Mouse (Mus musculus) forebrain, postnatal 0 days (tissue): ENCODE measurements around the gene Dtnb. TPM values are rescaled to one million over a fixed set of nuclear protein-coding genes. Genes with fewer than 3 reads are reported as not detected.
A peak's percentile ranks its signal among the peaks of the same experiment; 100 is the strongest.

Source experiments
- ATAC-seq: fragments of 200-750 bp; cut with Nextera tagmentation; 2 replicates; pipeline ENCODE4 v1.8.0; 2017; ENCODE audit warnings: mild to moderate bottlenecking, moderate library complexity
- DNase-seq: peaks from one replicate; pipeline ENCODE4 v3.0.0-alpha.2; 2015
- H3K27ac ChIP-seq: fragments of 300-500 bp; sonication (generic); 2 replicates; pipeline ENCODE4 v1.5.1; 2014; ENCODE audit warnings: low read depth, mild to moderate bottlenecking, antibody characterized with exemption, low read length, moderate library complexity, mixed read lengths
- H3K27me3 ChIP-seq: fragments of 300-500 bp; sonication (generic); 2 replicates; pipeline ENCODE4 v1.6.1; 2014; ENCODE audit warnings: mild to moderate bottlenecking, low read length, mixed read lengths; ENCODE audit not compliant: insufficient read depth
- H3K36me3 ChIP-seq: fragments of 300-500 bp; sonication (generic); 2 replicates; pipeline ENCODE4 v1.6.1; 2014; ENCODE audit warnings: mild to moderate bottlenecking, moderate library complexity; ENCODE audit not compliant: insufficient read depth
- H3K4me1 ChIP-seq: fragments of 300-500 bp; sonication (generic); 2 replicates; pipeline ENCODE4 v1.6.1; 2014; ENCODE audit warnings: antibody characterized with exemption; ENCODE audit not compliant: insufficient read depth
- H3K4me2 ChIP-seq: fragments of 300-500 bp; sonication (generic); 2 replicates; pipeline ENCODE4 v1.6.1; 2014; ENCODE audit warnings: low read depth, mild to moderate bottlenecking, moderate library complexity
- H3K4me3 ChIP-seq: fragments of 300-500 bp; sonication (generic); 2 replicates; pipeline ENCODE4 v1.5.1; 2014; ENCODE audit warnings: low read depth, low read length, mixed read lengths
- H3K9ac ChIP-seq: fragments of 300-500 bp; sonication (generic); 2 replicates; pipeline ENCODE4 v1.6.1; 2014; ENCODE audit warnings: mild to moderate bottlenecking
- H3K9me3 ChIP-seq: fragments of 300-500 bp; sonication (generic); 2 replicates; pipeline ENCODE4 v1.6.1; 2016; ENCODE audit warnings: low read length
- CTCF ChIP-seq: sonication (generic); IDR thresholded peaks from 2 replicates; pipeline ENCODE4 v1.5.1; 2016; ENCODE audit warnings: antibody characterized with exemption, control low read depth, low read depth
- WGBS: fragments of 180-500 bp; shearing (Covaris S2); extraction: QIAGEN DNeasy Blood & Tissue Kit; methylation state at CpG from one replicate; pipeline ENCODE4 v1.1.7; 2014; 5-methylcytosine and 5-hydroxymethylcytosine counted together
- polyA plus RNA-seq: library from polyadenylated mRNA; unstranded; fragments of >200 nt; fragmentation: Nextera tagmentation; extraction: Ambion mirVana; gene quantifications from 2 replicates; pipeline ENCODE4 v1.2.1, GENCODE M21; 2015
- total RNA-seq: library from RNA; depleted of rRNA; stranded (reverse); fragments of >200 nt; gene quantifications from 2 replicates; pipeline ENCODE4 v1.2.3, GENCODE M21; 2014

The Dtnb gene
- total and polyA plus RNA-seq, 2 experiments from 2014 or later: 45.7 to 51.0 TPM

DNA sequence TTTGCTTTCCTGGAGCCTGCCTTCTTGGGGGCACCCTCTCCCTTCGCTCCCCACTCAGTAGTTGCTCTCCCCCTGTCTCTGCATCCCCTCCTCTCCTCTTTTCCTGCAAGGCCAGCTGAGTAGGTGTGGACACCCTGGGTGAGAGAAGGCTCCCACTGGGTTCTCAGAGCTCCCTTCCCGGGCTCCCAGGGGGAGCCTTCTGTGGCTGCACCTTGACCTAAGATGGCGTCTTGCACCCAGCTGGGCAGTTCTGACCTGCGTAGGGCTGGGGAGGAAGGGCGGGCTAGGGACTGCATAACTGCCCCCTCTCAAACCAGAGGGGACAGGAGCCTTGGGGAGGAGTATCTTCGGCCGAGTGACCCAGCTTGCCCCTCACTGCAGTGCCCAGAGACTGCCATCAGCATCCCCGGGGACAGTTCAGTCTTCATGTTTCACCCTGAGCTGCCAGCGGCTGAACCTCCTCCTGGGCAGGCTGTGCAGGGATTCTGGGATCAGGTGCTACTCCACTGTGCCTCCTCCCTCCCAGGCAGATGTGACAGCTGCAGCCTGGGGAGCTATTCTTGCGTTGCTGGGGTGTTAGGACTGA lies 236.3 kb downstream of the Dtnb start:
- peak overlapping the region; percentile 87 for H3K9ac ChIP-seq
- H3K4me1 ChIP-seq: peaks cover 27% of the 10 kb centered on the region
- H3K36me3 ChIP-seq: no peaks in the 10 kb centered on the region; the same call in 1 of the 2 replicates
- peak overlapping the region; percentile 90 for H3K27ac ChIP-seq
- DNase-seq (no peak), ATAC-seq (no peak)
- H3K9me3 ChIP-seq: no peaks in the 10 kb centered on the region
- H3K4me2 ChIP-seq: peak overlapping the region; percentile 82
- H3K4me3 ChIP-seq: peak overlapping the region; percentile 93
- WGBS: 6% methylated on average over 10 of the region's 10 CpGs
- no peak for TF ChIP-seq CTCF
- H3K27me3 ChIP-seq: no peaks in the 10 kb centered on the region

GRCm38 (mm10) chr12:3809520-3810180 lies 237.5 kb downstream of the Dtnb start:
- H3K27me3 ChIP-seq: no peaks in the 10 kb centered on the region
- H3K4me2 ChIP-seq: no peak overlapping the region
- no peak overlapping the region for H3K27ac ChIP-seq
- no peaks in the 10 kb centered on the region for H3K9me3 ChIP-seq
- no peak overlapping the region for H3K9ac ChIP-seq
- peaks cover 27% of the 10 kb centered on the region for H3K4me1 ChIP-seq
- 78% methylated on average over 7 of the region's 7 CpGs for WGBS
- H3K36me3 ChIP-seq: no peaks in the 10 kb centered on the region; the same call in 1 of the 2 replicates
- DNase-seq (no peak), ATAC-seq (no peak)
- no peak for TF ChIP-seq CTCF
- no peak overlapping the region for H3K4me3 ChIP-seq

DNA sequence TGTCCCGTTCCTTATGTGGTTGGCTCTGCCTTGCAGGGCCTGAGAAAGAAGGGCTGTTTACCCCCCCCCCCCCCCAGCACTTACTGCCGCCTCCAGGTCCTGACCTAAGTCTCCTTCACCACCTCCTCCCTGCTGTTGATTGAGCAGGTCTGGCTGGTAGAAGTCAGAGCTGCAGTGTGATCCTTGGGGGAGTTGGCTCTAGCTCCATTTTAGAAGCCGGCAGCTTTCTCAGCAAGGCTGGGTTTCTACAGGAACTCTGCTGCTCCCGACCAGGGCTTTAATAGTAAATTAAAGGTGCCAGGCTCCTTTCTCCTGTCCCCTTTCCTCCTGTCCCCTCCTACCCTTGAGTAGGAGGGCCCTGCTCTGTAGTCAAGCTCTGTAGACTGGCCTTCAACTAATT lies 238.3 kb downstream of the Dtnb start:
- Histone ChIP-seq H3K27me3 (no peaks in the 10 kb centered on the region), H3K4me3 (no peak overlapping the region), H3K36me3 (no peaks in the 10 kb centered on the region; the same call in 1 of the 2 replicates), H3K27ac (no peak overlapping the region), H3K9ac (no peak overlapping the region), H3K4me2 (no peak overlapping the region), H3K4me1 (peaks cover 27% of the 10 kb centered on the region), H3K9me3 (no peaks in the 10 kb centered on the region)
- no peak for DNase-seq
- no peak for ATAC-seq
- TF ChIP-seq CTCF: no peak
- 42% methylated on average over 4 of the region's 4 CpGs for WGBS

DNA sequence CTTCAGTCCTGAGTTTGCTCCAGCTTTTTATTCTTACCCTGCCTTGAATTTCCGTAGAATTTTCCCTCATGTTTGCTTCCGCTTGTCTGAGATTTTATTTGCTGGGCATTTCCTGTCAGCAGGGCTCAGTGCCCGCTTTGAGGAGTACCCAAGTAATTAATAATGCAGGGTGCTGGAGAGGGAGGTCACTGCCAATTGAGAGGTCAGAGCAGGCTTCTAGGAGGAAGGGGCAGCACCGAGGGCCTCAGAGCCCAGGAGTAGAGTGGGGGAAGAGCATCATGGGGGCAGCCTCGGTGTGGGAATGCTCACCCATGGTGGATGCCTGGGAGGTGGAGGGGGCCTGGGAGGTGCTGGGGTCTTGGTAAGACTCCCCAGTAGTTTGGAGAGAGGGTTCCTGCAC lies 239.4 kb downstream of the Dtnb start:
- Histone ChIP-seq H3K4me1 (peaks cover 27% of the 10 kb centered on the region), H3K9me3 (no peaks in the 10 kb centered on the region)

GRCm38 (mm10) chr12:3812251-3812650 lies 240.1 kb downstream of the Dtnb start:
- WGBS: 49% methylated on average over 6 of the region's 6 CpGs
- H3K9me3 ChIP-seq: no peaks in the 10 kb centered on the region
- no peak overlapping the region for H3K4me2 ChIP-seq
- no peaks in the 10 kb centered on the region for H3K27me3 ChIP-seq
- H3K27ac ChIP-seq: no peak overlapping the region
- peaks cover 27% of the 10 kb centered on the region for H3K4me1 ChIP-seq
- H3K36me3 ChIP-seq: no peaks in the 10 kb centered on the region; the same call in 1 of the 2 replicates
- ATAC-seq: no peak
- DNase-seq: no peak
- no peak overlapping the region for H3K4me3 ChIP-seq
- H3K9ac ChIP-seq: no peak overlapping the region
- no peak for TF ChIP-seq CTCF

More for the DNA sequence above, 239.4 kb downstream of the Dtnb start:
- Histone ChIP-seq H3K27ac (no peak overlapping the region), H3K9ac (no peak overlapping the region), H3K36me3 (no peaks in the 10 kb centered on the region; the same call in 1 of the 2 replicates), H3K4me2 (0 out of 2 replicates have a peak overlapping the region, but pooled peaks have one; percentile 4), H3K4me3 (no peak overlapping the region), H3K27me3 (no peaks in the 10 kb centered on the region)
- TF ChIP-seq CTCF: no peak
- WGBS: 17% methylated on average over 5 of the region's 5 CpGs
- ATAC-seq (no peak), DNase-seq (no peak)

DNA sequence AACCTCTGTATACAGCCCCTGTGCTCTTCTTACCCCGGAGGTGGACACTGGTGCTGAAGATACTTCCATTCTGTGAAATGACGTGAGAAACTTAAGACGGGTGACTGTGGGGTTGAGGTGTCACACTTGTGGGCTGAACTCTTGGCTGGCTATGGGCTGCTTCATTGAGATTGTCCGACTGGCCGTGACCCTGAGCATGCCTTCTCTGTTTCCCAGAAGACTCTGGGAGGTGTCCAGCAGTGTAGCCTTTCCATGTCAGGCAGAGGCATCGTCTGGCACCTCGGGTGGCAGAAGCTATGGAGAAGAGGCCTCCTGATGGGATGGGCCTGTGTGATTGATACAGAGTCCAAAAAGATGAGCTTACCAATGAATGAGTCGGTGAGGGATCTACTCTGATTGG lies 241.0 kb downstream of the Dtnb start:
- no peak for ATAC-seq
- no peak for DNase-seq
- H3K4me3 ChIP-seq: no peak overlapping the region
- no peak overlapping the region for H3K9ac ChIP-seq
- no peak overlapping the region for H3K27ac ChIP-seq
- H3K4me1 ChIP-seq: peaks cover 27% of the 10 kb centered on the region
- H3K36me3 ChIP-seq: no peaks in the 10 kb centered on the region; the same call in 1 of the 2 replicates
- no peak for TF ChIP-seq CTCF
- no peaks in the 10 kb centered on the region for H3K27me3 ChIP-seq
- H3K4me2 ChIP-seq: no peak overlapping the region
- WGBS: 89% methylated on average over 8 of the region's 8 CpGs
- H3K9me3 ChIP-seq: no peaks in the 10 kb centered on the region

DNA sequence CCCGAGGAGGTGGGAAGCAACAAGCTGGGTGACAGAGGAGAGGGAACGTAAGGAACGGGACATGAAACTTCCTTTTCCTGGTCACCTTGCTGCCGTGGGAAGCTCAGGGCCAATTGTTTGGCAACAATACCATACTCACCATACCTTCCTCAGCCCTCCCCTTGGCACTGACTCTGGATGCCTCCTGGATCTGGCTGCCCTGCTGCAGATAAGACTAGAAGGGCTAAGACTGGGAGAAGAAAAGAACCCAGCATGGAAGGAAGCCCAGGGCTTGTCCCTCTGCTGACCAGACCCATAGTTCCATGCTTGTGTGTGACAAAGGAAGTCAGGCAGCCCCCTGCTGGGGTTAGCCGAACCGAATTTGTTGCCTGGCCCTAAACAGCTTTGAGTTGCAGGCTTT lies 243.2 kb downstream of the Dtnb start:
- no peak overlapping the region for H3K4me3 ChIP-seq
- no peak for ATAC-seq
- H3K9ac ChIP-seq: no peak overlapping the region
- H3K27me3 ChIP-seq: no peaks in the 10 kb centered on the region
- peak; percentile 20 for TF ChIP-seq CTCF
- no peak for DNase-seq
- H3K27ac ChIP-seq: no peak overlapping the region
- no peak overlapping the region for H3K4me2 ChIP-seq
- peaks cover 12% of the 10 kb centered on the region for H3K4me1 ChIP-seq
- H3K9me3 ChIP-seq: no peaks in the 10 kb centered on the region
- H3K36me3 ChIP-seq: no peaks in the 10 kb centered on the region; the same call in 1 of the 2 replicates
- WGBS: 33% methylated on average over 6 of the region's 6 CpGs
